Mouse (Mus musculus): Measurements from ENCODE around the gene Gm20388.

DNA sequence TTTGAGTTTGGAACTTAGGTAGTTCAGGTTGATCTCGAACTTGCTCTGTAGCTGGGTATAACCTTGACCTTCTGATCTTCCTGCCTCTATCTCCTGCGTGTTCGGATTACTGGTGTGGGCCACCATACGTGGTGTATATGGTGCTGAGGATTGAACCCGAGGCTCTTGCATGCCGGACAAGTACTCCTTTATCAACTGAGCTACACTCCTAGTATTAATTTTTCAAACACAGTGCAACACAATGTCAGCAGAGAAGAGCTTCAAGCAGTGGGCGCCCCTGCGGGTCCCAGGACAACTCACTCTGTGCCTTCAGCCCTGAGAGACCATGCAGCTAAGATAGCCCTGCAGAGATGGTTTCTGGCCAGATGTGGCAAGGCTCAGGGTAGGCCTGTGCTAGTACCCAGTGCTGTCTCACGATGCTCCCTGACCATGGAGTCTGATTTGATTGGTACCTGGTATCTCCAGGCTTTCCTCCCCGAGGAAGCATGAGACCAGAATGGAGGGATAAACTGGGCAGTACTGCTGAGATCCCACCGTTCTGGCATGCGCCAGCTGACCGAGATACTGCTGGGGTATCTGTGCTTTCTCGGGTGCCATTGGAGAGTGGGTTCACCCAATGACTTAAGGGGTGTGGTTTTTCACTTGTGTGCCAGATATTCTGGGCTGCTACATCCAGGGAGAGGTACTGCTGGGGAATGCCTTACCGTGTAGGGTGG is 831.3 kb downstream of the Gm20388 start:
- no peak for TF ChIP-seq POLR2A (IDR thresholded peaks at IDR 0.05; ENCODE audit: borderline replicate concordance, insufficient read depth, low read length)
- TF ChIP-seq CTCF (IDR thresholded peaks at IDR 0.05; ENCODE audit: borderline replicate concordance, insufficient read depth, low read depth, low read length), result no peak
